Mouse (Mus musculus): ENCODE results near the gene Lfng.

Gene Lfng

GRCm38 (mm10) chr5:140607001-140607835 lies at the start of gene Lfng:
Gene Lfng (plus strand): TSS chr5:140607320.
- DNase-seq (ENCODE audit: low spot score), result peak; percentile 93

GRCm38 (mm10) chr5:140562601-140563000 lies 44.5 kb upstream of the Lfng start:
- no peak for DNase-seq (ENCODE audit: low spot score)

- DNase-seq (ENCODE audit: low spot score), result no peak
Measured at GRCm38 (mm10) chr5:140564896-140565295, 42.2 kb upstream of the Lfng start, which contains the start of gene Grifin. Gene Grifin (minus strand): TSS chr5:140565071.

- peak; percentile 68 for DNase-seq (ENCODE audit: low spot score)
Measured at GRCm38 (mm10) chr5:140565451-140565850, 41.7 kb upstream of the Lfng start.

- peak; percentile 54 for DNase-seq (ENCODE audit: low spot score)
Measured at GRCm38 (mm10) chr5:140565856-140566255, 41.3 kb upstream of the Lfng start.

GRCm38 (mm10) chr5:140566271-140566670 lies 40.8 kb upstream of the Lfng start:
- DNase-seq (ENCODE audit: low spot score), result no peak

GRCm38 (mm10) chr5:140567321-140567720 lies 39.8 kb upstream of the Lfng start:
- DNase-seq (ENCODE audit: low spot score), result peak; percentile 78

GRCm38 (mm10) chr5:140567751-140568150 lies 39.4 kb upstream of the Lfng start:
- no peak for DNase-seq (ENCODE audit: low spot score)

- DNase-seq (ENCODE audit: low spot score), result peak; percentile 69
Measured at GRCm38 (mm10) chr5:140568321-140568970, 38.7 kb upstream of the Lfng start.

GRCm38 (mm10) chr5:140569032-140569595 lies 38.0 kb upstream of the Lfng start:
- no peak for DNase-seq (ENCODE audit: low spot score)

- DNase-seq (ENCODE audit: low spot score), result no peak
Measured at GRCm38 (mm10) chr5:140570223-140570870, 36.8 kb upstream of the Lfng start.

GRCm38 (mm10) chr5:140571201-140571600 lies 35.9 kb upstream of the Lfng start:
- no peak for DNase-seq (ENCODE audit: low spot score)

GRCm38 (mm10) chr5:140571673-140572072 lies 35.4 kb upstream of the Lfng start:
- DNase-seq (ENCODE audit: low spot score), result peak; percentile 41

GRCm38 (mm10) chr5:140572611-140573010 lies 34.5 kb upstream of the Lfng start:
- DNase-seq (ENCODE audit: low spot score), result no peak

GRCm38 (mm10) chr5:140575381-140575866 lies 31.7 kb upstream of the Lfng start:
- no peak for DNase-seq (ENCODE audit: low spot score)

- DNase-seq (ENCODE audit: low spot score), result no peak
Measured at GRCm38 (mm10) chr5:140579221-140579620, 27.9 kb upstream of the Lfng start.

GRCm38 (mm10) chr5:140579771-140580170 lies 27.3 kb upstream of the Lfng start:
- DNase-seq (ENCODE audit: low spot score), result no peak

- no peak for DNase-seq (ENCODE audit: low spot score)
Measured at GRCm38 (mm10) chr5:140581569-140581968, 25.6 kb upstream of the Lfng start.

- no peak for DNase-seq (ENCODE audit: low spot score)
Measured at GRCm38 (mm10) chr5:140582995-140583731, 24.0 kb upstream of the Lfng start.

GRCm38 (mm10) chr5:140583732-140584368 lies 23.3 kb upstream of the Lfng start:
- no peak for DNase-seq (ENCODE audit: low spot score)

Measured in urinary bladder, postnatal 14 days (tissue).